Mouse (Mus musculus): ENCODE measurements at regions not wholly inside any gene's neighbourhood (a gene's known extent, or its start where the extent isn't known, plus 50 kb on each side); places are given as distances from the start of the nearest gene placed in this dataset.

- TF ChIP-seq CTCF (IDR thresholded peaks at IDR 0.05; ENCODE audit: borderline replicate concordance, insufficient read depth, low read length) (no peak), POLR2A (IDR thresholded peaks at IDR 0.05; ENCODE audit: low read depth, low read length) (no peak)
Observed at GRCm38 (mm10) chr13:115652935-115653334, 551.2 kb upstream of the Itga1 start.
